Mouse (Mus musculus): Measurements from ENCODE around the gene Ccr2. TPM values are rescaled to one million over a fixed set of nuclear protein-coding genes. Genes with fewer than 3 reads are reported as not detected.
"Not testable (repeated sequence)": the region's sequence is repeated elsewhere in the genome, so short reads cannot be mapped to it uniquely, and the experiment has no call there.

Gene Ccr2
- total RNA-seq (2021) = 1 to 10 TPM in 1 of 2 experiments, under 1 TPM in 1; 0.74 to 1.4 TPM

DNA sequence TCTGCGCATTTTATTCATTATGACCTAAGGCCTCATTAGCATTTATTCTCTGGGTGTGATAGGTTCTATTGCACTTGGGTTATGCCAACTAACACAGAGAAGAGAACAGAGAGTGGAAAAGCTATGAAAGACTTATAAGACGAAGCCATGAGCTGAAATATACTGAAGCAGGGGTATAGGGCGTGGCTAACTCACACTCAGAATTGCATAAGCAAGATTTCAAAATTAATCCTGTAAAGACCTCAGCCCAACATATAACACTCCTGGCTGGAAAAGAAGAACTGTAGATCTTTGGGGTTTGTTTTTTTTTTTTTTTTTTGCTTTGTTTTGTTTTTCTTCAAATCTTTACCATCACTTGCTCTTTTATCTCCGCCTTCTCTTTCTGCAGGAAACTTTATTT lies at the start of gene Ccr2:
Gene Ccr2 (plus strand): TSS at position 228 of the 400 bp plus-strand sequence.
- intact Hi-C loops (cut with DNase I) = no loop called here
- DNase-seq = no peak

DNA sequence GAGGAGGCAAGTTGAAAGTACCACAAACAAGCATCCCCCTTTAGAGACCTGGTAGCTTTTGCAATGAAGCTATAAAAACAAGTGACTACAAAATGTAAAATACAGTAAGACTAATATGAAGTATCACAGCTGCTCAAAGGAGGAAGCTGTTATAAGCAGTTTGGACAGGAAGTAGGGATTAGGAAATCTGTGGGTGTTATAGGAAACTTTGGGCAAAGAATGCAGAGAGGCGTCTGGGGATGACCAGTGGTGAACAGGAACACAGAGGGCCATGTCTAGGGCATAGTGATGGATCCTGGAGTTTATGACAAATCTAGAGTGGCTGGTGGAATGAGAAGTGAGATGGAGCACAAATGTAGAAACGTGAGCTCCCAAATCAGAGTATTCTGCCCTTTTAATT lies 48.2 kb upstream of the Ccr2 start:
- DNase-seq = no peak
- intact Hi-C loops (cut with DNase I) = no loop called here

DNA sequence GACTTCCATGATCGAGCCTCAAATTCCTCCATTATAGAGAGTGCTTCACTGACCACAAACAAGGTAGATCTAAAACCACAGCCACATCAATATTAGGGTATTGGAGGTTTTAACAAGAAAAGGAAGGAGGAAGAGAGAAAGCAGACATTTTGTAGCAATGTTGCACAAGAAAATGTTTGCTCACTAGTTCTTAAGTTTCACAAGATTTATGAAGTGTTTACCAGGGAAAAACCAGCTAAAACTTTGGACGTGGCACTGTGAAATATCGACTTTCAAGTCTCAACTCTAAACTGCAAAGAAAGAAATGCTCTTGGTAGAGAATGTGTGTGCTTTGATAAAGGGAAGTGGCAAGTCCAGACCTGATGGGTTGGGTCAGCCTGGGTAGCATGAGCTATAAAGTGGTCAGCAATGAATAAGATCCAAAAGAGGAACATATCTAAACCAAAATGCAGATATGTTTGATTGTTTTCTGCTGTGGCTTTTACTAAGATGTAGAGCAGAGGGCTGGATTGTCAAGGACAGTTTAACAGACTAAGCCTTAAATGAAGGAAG lies 45.5 kb upstream of the Ccr2 start:
- no peak for DNase-seq
- intact Hi-C loops (cut with DNase I) = no loop called here

DNA sequence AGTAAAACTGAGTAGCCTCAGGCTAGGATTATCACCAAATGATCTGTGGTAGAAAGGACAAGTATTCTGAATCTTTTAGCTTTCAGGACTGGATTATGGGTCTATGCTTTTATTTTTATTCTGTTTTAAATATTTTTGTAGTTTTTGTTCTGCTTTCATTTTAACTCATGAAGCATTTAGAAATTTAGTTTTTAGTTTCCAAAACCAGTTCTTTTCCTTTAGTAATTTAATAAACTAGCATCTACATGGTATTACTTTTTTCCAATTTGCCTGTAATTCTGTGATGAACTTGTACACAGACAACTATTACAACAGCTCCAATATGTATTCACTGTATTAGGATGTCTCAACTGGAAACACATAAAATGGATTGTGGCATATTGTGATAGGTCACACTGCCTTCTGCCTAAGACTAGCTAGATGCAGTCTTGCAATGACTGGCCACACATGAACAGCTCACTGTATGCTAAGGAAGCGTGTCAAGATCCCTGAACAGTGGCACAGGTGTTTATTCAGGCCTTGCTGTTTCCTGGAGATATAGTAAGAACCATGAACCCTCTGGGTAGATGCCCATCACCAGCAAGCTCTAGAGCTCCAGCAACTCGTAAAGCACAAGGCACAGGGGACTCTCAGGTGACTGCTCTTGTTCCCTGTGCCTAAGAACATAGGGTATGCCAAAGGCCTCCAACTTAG lies 41.9 kb upstream of the Ccr2 start:
- no peak for DNase-seq
- intact Hi-C loops (cut with DNase I) = no loop called here

DNA sequence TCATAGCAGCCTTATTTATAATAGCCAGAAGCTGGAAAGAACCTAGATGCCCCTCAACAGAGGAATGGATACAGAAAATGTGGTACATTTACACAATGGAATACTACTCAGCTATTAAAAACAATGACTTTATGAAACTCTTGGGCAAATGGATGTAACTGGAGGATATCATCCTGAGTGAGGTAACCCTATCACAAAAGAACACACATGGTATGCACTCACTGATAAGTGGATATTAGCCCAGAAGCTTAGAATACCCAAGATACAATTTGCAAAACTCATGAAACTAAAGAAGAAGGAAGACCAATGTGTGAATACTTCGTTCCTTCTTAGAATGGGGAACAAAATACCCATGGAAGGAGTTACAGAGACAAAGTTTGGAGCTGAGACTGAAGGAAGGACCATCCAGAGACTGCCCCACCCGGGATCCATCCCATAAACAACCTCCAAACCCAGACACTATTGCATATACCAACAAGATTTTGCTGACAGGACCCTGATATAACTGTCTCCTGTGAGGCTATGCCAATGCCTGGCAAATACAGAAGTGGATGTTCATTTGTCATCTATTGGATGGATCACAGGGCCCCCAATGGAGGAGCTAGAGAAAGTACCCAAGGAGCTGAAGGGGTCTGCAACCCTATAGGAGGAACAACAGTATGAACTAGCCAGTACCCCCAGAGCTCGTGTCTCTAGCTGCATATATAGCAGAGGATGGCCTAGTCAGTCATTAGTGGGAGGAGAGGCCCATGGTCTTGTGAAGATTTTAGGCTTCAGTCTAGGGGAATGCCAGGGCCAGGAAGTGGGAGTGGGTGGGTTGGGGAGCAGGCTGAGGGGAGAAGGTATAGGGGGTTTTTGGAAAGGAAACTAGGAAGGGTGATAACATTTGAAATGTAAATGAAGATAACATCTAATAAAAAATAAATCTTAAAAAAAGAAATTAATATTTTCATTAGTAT lies 40.0 kb upstream of the Ccr2 start:
- intact Hi-C loops (cut with DNase I); DNase-seq: not testable (repeated sequence)

DNA sequence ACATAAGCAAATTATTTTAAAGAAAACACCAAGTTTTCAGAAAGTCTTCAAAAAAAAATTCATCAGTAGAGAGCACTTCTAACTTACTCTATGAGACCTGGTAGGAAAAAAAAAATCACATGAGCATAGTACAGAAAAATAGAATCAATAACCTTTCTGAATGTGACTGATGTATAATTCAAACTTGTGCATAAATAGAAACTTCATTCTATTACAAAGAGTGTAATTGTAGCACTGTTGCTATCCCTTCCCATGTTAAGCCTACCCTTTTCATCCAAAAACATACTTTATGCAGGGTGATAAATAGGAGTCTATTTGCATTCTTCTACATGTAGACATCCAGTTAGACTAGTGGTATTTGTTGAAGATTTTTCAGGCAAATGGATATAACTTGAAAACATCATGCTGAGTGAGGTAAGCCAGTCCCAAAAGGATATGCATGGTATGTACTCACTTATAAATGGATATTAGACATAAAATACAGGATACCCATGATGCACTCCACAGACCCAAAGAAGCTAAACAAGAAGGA lies 35.1 kb upstream of the Ccr2 start:
- intact Hi-C loops (cut with DNase I) = no loop called here
- no peak for DNase-seq

- DNase-seq = no peak
- intact Hi-C loops (cut with DNase I) = no loop called here
These were observed 33.4 kb upstream of the Ccr2 start for GRCm38 (mm10) chr9:124068098-124069058.

GRCm38 (mm10) chr9:124071506-124071905 lies 30.2 kb upstream of the Ccr2 start:
- intact Hi-C loops (cut with DNase I) = no loop called here
- DNase-seq = no peak

GRCm38 (mm10) chr9:124079803-124080202 lies 21.9 kb upstream of the Ccr2 start:
- DNase-seq = no peak
- intact Hi-C loops (cut with DNase I) = no loop called here

- DNase-seq; intact Hi-C loops (cut with DNase I): not testable (repeated sequence)
These were observed 21.3 kb upstream of the Ccr2 start for GRCm38 (mm10) chr9:124080471-124080870.

DNA sequence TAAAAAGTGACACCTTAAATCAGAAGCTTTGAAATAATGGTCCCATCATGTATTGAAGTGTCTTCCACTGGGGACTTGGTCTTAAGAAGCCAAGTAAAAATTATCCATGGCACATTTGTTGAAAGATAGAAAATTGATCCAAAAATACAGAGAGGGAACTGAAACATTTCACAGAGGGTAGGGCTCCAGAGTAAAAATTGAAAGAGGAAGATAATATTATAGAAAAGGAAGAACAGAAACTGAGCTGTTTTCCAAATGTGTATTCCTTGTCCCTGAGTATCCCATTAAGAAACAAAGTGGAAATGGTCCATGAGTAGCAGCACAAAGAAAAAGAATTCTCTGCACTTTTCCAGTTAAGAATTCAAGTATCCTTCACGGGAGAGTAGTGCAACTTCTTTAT lies 11.3 kb upstream of the Ccr2 start:
- intact Hi-C loops (cut with DNase I) = no loop called here
- DNase-seq = no peak

DNA sequence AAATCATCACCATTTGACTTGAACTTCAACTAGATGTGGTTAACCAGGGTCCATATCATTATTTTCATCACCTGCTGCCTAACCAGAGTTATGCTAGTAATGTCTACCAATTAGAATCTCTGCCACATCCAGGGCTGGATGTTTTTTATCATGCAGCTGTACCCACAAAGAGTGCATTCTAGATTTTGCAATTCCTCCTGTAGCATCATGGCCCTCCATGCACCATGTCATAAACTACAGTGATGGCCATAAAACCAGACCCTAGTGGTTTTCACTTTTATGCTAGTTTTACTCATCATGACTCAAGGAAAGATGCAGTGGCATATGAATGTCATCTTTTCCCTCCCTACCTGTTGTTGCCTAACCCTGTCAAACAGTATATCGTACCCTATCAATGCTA lies 2.6 kb upstream of the Ccr2 start:
- intact Hi-C loops (cut with DNase I) = no loop called here
- no peak for DNase-seq

- DNase-seq = no peak
- intact Hi-C loops (cut with DNase I) = no loop called here
These were observed 1.4 kb upstream of the Ccr2 start for GRCm38 (mm10) chr9:124100357-124100756.

DNA sequence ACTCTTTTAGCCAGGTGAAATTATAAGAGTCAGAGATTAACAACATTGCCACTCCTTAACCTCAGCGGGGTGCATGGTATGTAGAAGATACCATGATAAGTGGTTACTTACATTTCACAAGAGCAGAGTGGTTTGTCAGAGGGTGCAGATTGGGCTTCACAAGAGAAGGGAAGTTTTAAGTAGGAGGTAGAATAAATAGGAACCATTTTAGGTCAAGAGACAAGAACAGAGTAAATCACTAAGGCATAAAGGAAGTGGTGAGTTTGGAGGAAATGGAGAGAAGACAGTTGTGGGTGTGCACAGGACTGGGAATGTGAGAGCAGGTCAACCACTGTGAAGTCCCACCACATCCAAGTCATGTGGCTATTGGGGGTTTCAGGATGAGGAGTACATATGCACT lies 1.4 kb downstream of the Ccr2 start:
- DNase-seq = no peak
- intact Hi-C loops (cut with DNase I) = no loop called here

- intact Hi-C loops (cut with DNase I) = no loop called here
- DNase-seq = no peak
These were observed 3.4 kb downstream of the Ccr2 start for GRCm38 (mm10) chr9:124105196-124105595.

DNA sequence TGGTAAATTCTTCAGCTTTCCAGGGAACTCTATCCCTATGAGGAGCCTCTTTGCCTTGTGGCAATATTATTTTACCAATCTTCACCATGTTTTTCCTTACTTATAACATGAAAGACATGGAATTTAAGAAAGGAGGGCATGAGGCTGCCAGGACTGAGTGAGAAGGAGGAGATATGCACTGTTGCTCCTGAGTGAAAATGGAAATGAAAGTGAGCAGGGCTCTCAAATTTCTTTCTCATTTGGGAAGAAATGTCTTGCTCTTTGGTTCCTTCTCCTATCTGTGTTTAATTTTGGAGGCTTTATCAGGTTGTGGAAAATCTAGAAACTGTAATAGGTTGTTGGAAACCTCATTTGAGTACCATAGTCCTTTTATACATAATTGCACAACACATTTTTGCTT lies 5.5 kb downstream of the Ccr2 start:
- intact Hi-C loops (cut with DNase I) = no loop called here
- no peak for DNase-seq

DNA sequence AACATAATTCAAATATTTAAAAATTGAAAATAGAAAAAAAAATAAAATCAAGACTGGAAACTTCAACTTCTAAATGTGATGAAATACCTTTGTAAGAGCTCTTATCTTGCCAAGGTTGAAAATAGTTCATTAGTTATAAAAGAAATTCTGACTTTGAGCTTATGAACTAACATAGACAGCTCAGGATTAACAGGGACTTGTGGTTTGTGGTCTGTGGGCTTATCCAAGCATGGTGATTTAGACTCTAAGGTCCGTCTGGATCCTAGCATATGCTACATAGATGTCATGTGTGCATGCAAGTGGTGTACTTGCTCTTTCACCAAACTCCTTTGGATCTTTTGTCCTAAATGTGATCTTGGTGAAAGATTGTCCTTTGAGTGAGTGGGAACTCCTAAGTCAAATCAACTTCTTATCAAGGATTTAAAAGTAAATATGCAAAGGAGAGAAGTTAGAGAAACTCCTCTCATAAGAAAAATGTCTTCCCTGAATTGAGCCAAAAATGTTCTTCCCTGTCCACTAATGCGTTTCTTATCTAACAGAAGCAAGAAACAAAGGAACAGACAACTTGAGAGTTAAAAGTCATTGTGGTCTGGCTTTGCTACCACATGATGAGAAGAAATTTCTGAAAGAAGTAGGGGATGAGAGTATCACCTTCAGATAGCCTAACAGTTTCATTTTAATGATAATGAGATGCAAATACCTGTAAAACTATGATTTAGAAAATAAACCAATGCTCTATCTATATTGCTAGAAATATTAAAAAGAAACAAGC lies 6.8 kb downstream of the Ccr2 start:
- intact Hi-C loops (cut with DNase I) = no loop called here
- no peak for DNase-seq

DNA sequence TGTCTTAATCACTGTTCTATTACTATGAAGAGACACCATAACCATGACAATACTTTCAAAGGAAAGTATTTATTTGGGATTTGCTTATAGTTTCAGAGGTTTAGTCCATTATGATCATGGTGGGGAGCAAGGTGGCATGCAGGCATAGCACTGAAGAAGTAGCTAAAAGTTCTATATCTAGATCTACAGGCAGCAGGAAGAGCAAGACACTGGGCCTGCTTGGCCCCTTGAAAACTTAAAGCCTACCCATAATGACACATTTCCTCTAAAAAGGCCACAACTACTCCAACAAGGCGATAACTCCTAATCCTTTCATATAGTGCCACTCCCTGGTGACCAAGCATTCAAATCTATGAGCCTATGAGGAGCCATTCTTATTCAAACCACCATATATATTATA lies 10.2 kb downstream of the Ccr2 start:
- intact Hi-C loops (cut with DNase I) = no loop called here
- no peak for DNase-seq

DNA sequence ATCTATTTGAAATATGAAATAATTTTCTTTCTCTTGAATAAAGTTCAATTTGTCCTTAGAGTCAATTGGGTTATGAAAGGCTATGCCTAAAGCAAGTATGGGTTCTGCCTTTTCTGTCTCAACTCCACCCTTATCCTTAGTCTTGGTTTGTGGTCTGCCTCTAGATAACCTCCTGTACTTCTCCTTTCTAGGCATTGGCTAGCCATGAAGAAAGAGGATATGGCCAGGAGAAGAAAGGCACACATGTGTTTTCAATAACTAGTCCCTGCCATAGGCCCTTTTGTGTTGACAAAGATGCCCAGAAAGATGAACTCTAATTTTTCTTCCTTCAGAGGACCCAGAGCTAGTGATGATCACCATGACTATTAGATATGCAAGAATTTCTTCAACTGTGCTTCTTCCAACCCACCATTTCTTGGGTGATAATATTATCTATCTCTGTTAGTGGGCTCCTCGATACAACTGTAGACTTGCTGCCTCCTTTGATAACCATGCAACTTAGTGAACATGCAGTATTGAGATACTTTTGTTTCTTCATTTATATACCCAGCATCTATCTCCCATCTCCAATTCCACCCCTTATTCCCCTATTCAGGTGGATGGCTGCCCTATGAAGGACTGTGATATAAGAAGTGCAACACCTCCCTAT lies 11.0 kb downstream of the Ccr2 start:
- no peak for DNase-seq
- intact Hi-C loops (cut with DNase I) = no loop called here
